Mouse (Mus musculus) liver, adult 2 months (tissue): Measurements from ENCODE around the gene 1700056E22Rik. TPM values are rescaled to one million over a fixed set of nuclear protein-coding genes. Genes with fewer than 3 reads are reported as not detected.
A peak's percentile ranks its signal among the peaks of the same experiment; 100 is the strongest.

Source experiments
- DNase-seq: peaks from one replicate; pipeline ENCODE4 v3.0.0-alpha.2; 2011; ENCODE audit warnings: low read depth, low spot score; ENCODE audit errors: extremely low read depth
- H3K27ac ChIP-seq: fragments of 200-500 bp; replicated peaks from 2 replicates; pipeline ENCODE4 v1.5.1; 2012; ENCODE audit warnings: low read depth, mild to moderate bottlenecking, control low read depth, inconsistent platforms, low read length; ENCODE audit not compliant: insufficient read depth
- H3K27me3 ChIP-seq: fragments of 200-500 bp; 2 replicates; pipeline ENCODE4 v1.6.1; 2012; ENCODE audit warnings: mild to moderate bottlenecking, moderate library complexity, low read length, inconsistent platforms; ENCODE audit not compliant: control insufficient read depth, insufficient read depth
- H3K36me3 ChIP-seq: fragments of 200-500 bp; 2 replicates; pipeline ENCODE4 v1.6.1; 2012; ENCODE audit warnings: low read length, inconsistent platforms; ENCODE audit not compliant: control insufficient read depth, insufficient read depth
- H3K4me1 ChIP-seq: fragments of 200-500 bp; 2 replicates; pipeline ENCODE4 v1.6.1; 2011; ENCODE audit warnings: low read length; ENCODE audit not compliant: control insufficient read depth, insufficient read depth
- H3K4me3 ChIP-seq: fragments of 200-500 bp; 2 replicates; pipeline ENCODE4 v1.5.1; 2011; ENCODE audit warnings: low read depth, mild to moderate bottlenecking, control low read depth, low read length, moderate library complexity; ENCODE audit not compliant: insufficient read depth
- H3K79me2 ChIP-seq: fragments of 200-500 bp; 2 replicates; pipeline ENCODE4 v1.6.1; 2012; ENCODE audit warnings: inconsistent platforms, mild to moderate bottlenecking, low read length, moderate library complexity; ENCODE audit not compliant: control insufficient read depth, insufficient read depth
- H3K9ac ChIP-seq: fragments of 200-500 bp; 2 replicates; pipeline ENCODE4 v1.6.1; 2012; ENCODE audit warnings: low read depth, mild to moderate bottlenecking, control low read depth, inconsistent platforms, low read length
- CTCF ChIP-seq: fragments of 200-500 bp; IDR thresholded peaks from 2 replicates; pipeline ENCODE4 v1.5.1; 2011; ENCODE audit warnings: low read depth, low read length, control low read depth
- POLR2A ChIP-seq: fragments of 200-500 bp; IDR thresholded peaks from 2 replicates; pipeline ENCODE4 v1.6.1; 2011; ENCODE audit warnings: low read length, control low read depth; ENCODE audit not compliant: insufficient read depth; ENCODE audit errors: extremely low read depth
- WGBS: fragments of 180-500 bp; shearing (Covaris S2); methylation state at CpG from one replicate; pipeline ENCODE4 v1.1.7; 2018; 5-methylcytosine and 5-hydroxymethylcytosine counted together
- polyA plus RNA-seq: library from polyadenylated mRNA; depleted of rRNA; stranded (reverse); fragments of >200 nt; gene quantifications from 2 replicates; pipeline ENCODE4 v1.2.3, GENCODE M21; 2012
- total RNA-seq: library from RNA; depleted of rRNA; stranded (reverse); fragments of >200 nt; gene quantifications from 2 replicates; pipeline ENCODE4 v1.2.3, GENCODE M21; 2014

1700056E22Rik gene
- total and polyA plus RNA-seq, 2 experiments = 0.28 to 0.99 TPM

- H3K27me3 ChIP-seq = no peaks in the 10 kb centered on the region
Measured at GRCm38 (mm10) chr1:184027039-184027438, 7.1 kb downstream of the 1700056E22Rik start.

DNA sequence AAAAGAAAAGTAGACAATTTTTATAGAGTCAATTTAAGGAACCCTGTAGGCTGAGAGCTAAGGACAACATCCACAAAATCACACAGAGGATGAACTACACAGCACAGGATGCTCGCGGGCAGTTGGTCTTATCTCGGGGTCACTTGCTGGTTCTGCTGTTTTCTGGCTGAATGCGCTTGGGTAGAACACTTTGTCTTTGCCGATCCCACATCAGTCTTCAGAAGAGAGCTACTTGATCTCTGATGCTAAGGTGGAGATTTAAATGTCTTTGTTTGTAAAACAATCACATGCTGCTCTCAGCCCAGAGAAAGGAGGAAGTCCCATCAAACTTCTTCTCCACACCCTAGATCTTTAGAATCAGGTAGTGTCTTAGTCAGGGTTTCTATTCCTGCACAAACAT lies 9.0 kb downstream of the 1700056E22Rik start:
- no peaks in the 10 kb centered on the region for H3K4me1 ChIP-seq
- no peak overlapping the region for H3K9ac ChIP-seq
- WGBS = 84% methylated on average over 5 of the region's 5 CpGs
- no peak overlapping the region for H3K4me3 ChIP-seq
- no peaks in the 10 kb centered on the region for H3K27me3 ChIP-seq
- H3K27ac ChIP-seq = no peak overlapping the region
- no peaks in the 10 kb centered on the region for H3K36me3 ChIP-seq
- H3K79me2 ChIP-seq = no peaks in the 10 kb centered on the region
- TF ChIP-seq POLR2A (no peak), CTCF (no peak)
- no peak for DNase-seq

More at GRCm38 (mm10) chr1:184027039-184027438, 7.1 kb downstream of the 1700056E22Rik start:
- no peaks in the 10 kb centered on the region for H3K4me1 ChIP-seq
- no peak for TF ChIP-seq CTCF
- WGBS = 66% methylated on average over 3 of the region's 3 CpGs
- no peak overlapping the region for H3K9ac ChIP-seq
- H3K4me3 ChIP-seq = no peak overlapping the region
- no peak overlapping the region for H3K27ac ChIP-seq
- no peaks in the 10 kb centered on the region for H3K36me3 ChIP-seq
- peak; percentile 29 for DNase-seq
- no peaks in the 10 kb centered on the region for H3K79me2 ChIP-seq

GRCm38 (mm10) chr1:184024631-184025030 lies 9.5 kb downstream of the 1700056E22Rik start:
- TF ChIP-seq POLR2A = no peak
- no peak for TF ChIP-seq CTCF
- DNase-seq = no peak
- Histone ChIP-seq H3K9ac (no peak overlapping the region), H3K79me2 (no peaks in the 10 kb centered on the region), H3K27ac (no peak overlapping the region), H3K36me3 (no peaks in the 10 kb centered on the region), H3K4me3 (no peak overlapping the region), H3K27me3 (no peaks in the 10 kb centered on the region), H3K4me1 (no peaks in the 10 kb centered on the region)
- WGBS = 91% methylated on average over 2 of the region's 2 CpGs

DNA sequence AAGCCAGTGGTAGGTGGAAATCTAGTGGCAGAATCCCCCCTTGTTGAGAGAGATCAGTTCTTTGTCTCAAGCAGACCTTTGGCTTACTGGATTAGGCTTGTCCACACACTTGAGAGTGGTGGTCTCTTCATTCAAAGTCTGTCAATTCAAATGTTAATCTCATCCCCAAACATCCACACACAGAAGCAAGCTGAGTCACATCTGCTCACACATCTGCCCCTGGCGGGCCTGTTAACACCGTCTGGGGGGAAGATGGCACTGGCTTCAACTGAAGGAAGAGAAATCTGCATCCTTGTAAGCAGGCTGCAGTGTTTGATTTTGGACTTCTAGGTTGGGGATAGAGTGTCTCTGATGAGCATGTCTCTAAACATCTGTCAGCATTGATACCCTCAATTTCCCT lies 10.1 kb downstream of the 1700056E22Rik start:
- no peaks in the 10 kb centered on the region for H3K36me3 ChIP-seq
- 83% methylated on average over 2 of the region's 2 CpGs for WGBS
- no peak for TF ChIP-seq CTCF
- no peak for TF ChIP-seq POLR2A
- no peaks in the 10 kb centered on the region for H3K79me2 ChIP-seq
- H3K4me3 ChIP-seq = no peak overlapping the region
- no peaks in the 10 kb centered on the region for H3K27me3 ChIP-seq
- H3K4me1 ChIP-seq = no peaks in the 10 kb centered on the region
- H3K9ac ChIP-seq = no peak overlapping the region
- no peak overlapping the region for H3K27ac ChIP-seq
- no peak for DNase-seq

DNA sequence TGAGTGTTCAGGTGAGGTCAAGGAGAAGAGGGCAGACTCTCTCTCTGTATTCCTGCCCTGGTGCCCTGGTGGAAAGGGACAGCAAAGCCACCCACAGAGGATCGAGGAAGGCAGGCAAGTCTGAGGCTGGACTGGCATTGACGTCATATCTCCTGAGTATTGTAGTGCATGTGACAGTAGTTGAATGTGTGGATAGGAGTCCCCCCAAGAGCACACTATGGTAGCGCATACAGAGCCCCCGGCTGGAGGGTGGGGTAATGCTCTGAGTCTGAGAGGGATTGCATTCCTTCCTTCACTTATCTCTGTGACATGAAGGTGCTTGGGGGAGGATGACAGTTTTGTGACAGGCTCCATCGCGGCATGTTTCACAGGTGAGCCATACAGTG lies 14.4 kb downstream of the 1700056E22Rik start:
- H3K4me3 ChIP-seq = no peak overlapping the region
- no peaks in the 10 kb centered on the region for H3K36me3 ChIP-seq
- H3K27me3 ChIP-seq = no peaks in the 10 kb centered on the region
- DNase-seq = no peak
- H3K27ac ChIP-seq = no peak overlapping the region
- WGBS = 49% methylated on average over 6 of the region's 6 CpGs
- no peaks in the 10 kb centered on the region for H3K79me2 ChIP-seq
- H3K9ac ChIP-seq = no peak overlapping the region
- no peak for TF ChIP-seq CTCF
- no peak for TF ChIP-seq POLR2A
- no peaks in the 10 kb centered on the region for H3K4me1 ChIP-seq

- no peaks in the 10 kb centered on the region for H3K4me1 ChIP-seq
- DNase-seq = no peak
- H3K36me3 ChIP-seq = no peaks in the 10 kb centered on the region
- no peaks in the 10 kb centered on the region for H3K79me2 ChIP-seq
- no peak for TF ChIP-seq CTCF
- no peak for TF ChIP-seq POLR2A
- H3K9ac ChIP-seq = no peak overlapping the region
- 78% methylated on average over 6 of the region's 6 CpGs for WGBS
- no peaks in the 10 kb centered on the region for H3K27me3 ChIP-seq
- H3K4me3 ChIP-seq = no peak overlapping the region
- H3K27ac ChIP-seq = no peak overlapping the region
Measured at GRCm38 (mm10) chr1:184019042-184019721, 14.9 kb downstream of the 1700056E22Rik start.
